Mouse (Mus musculus): ENCODE measurements around the gene Echs1. TPM values are rescaled to one million over a fixed set of nuclear protein-coding genes. Genes with fewer than 3 reads are reported as not detected.

Gene Echs1
- total and polyA plus RNA-seq, 3 experiments: 43.3 to 72.0 (median 47.8) TPM

DNA sequence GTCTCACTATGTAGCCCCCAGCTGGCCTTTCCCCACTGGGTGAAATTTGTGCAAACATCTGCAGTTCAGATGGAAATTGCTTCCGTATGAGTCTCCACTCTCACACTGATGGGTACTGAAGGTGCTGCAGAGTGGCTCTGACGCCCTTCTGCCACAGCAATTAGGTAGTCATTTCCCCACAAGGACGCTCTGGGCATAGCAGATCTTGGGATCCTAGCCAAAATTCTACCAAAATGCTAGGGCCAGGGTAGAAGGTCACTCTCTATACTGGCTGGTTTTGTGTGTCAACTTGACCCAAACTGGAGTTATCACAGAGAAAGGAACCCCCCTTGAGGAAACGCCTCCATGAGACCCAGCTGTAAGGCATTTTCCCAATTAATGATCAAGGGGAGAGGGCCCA is 12.3 kb downstream of the Echs1 start:
- H3K9me3 ChIP-seq (replicated peaks; ENCODE audit: low read length): no peaks in the 10 kb centered on the region
- no peak overlapping the region for H3K27ac ChIP-seq (ENCODE audit: insufficient read depth, low read depth)
- no peaks in the 10 kb centered on the region for H3K4me1 ChIP-seq (ENCODE audit: control insufficient read depth in 1 of 2, insufficient read depth in 2 of 2)
- H3K27me3 ChIP-seq (replicated peaks): no peaks in the 10 kb centered on the region
- dilution Hi-C loops (cut with MboI; ENCODE audit: extremely low pct_ligation_motif_present, extremely low pct_unique_long_range_greater_than_20kb, low sequenced_read_pairs) (no loop called here), in situ Hi-C loops (cut with MboI; ENCODE audit: low pct_ligation_motif_present, low pct_unique_long_range_greater_than_20kb, low sequenced_read_pairs) (no loop called here)
- TF ChIP-seq MEF2A (IDR thresholded peaks at IDR 0.05; ENCODE audit: borderline replicate concordance, low read depth, low read length) (no peak), NELFE (IDR thresholded peaks at IDR 0.05; ENCODE audit: low read depth, low read length) (no peak), CTCF (conservative IDR thresholded peaks at IDR 0.05 in 1 of 2, IDR thresholded peaks at IDR 0.05 in 1 of 2; ENCODE audit: low read depth in 2 of 2, low read length in 2 of 2) (no peak), MYC (IDR thresholded peaks at IDR 0.05; ENCODE audit: low read depth, low read length) (no peak), TBP (conservative IDR thresholded peaks at IDR 0.05; ENCODE audit: low read depth, low read length) (no peak), USF2 (conservative IDR thresholded peaks at IDR 0.05; ENCODE audit: low read depth, low read length) (no peak), E2F4 (IDR thresholded peaks at IDR 0.05; ENCODE audit: insufficient replicate concordance, low read depth, low read length) (no peak), MXI1 (IDR thresholded peaks at IDR 0.05; ENCODE audit: low read depth, low read length) (no peak), ZC3H11A (IDR thresholded peaks at IDR 0.05; ENCODE audit: low read depth, low read length) (no peak)
- H3K4me2 ChIP-seq (ENCODE audit: insufficient read depth, low read depth, poor library complexity, severe bottlenecking): no peak overlapping the region
- no peak overlapping the region for H3K4me3 ChIP-seq (replicated peaks in 1 of 3; ENCODE audit: low read depth in 2 of 3, low read length in 2 of 3, poor library complexity in 1 of 3)
- DNase-seq (ENCODE audit: extremely low read depth): no peak
- no peaks in the 10 kb centered on the region for H3K79me2 ChIP-seq (replicated peaks; ENCODE audit: control insufficient read depth, extremely low read depth, insufficient read depth, poor library complexity, severe bottlenecking)
- no peak overlapping the region for H3K9ac ChIP-seq (ENCODE audit: insufficient read depth, low read depth)
- peaks cover 24 to 42% of the 10 kb centered on the region in 2 experiments for H3K36me3 ChIP-seq (replicated peaks in 1 of 2; ENCODE audit: control insufficient read depth in 1 of 2, insufficient read depth in 1 of 2, low read length in 1 of 2)

DNA sequence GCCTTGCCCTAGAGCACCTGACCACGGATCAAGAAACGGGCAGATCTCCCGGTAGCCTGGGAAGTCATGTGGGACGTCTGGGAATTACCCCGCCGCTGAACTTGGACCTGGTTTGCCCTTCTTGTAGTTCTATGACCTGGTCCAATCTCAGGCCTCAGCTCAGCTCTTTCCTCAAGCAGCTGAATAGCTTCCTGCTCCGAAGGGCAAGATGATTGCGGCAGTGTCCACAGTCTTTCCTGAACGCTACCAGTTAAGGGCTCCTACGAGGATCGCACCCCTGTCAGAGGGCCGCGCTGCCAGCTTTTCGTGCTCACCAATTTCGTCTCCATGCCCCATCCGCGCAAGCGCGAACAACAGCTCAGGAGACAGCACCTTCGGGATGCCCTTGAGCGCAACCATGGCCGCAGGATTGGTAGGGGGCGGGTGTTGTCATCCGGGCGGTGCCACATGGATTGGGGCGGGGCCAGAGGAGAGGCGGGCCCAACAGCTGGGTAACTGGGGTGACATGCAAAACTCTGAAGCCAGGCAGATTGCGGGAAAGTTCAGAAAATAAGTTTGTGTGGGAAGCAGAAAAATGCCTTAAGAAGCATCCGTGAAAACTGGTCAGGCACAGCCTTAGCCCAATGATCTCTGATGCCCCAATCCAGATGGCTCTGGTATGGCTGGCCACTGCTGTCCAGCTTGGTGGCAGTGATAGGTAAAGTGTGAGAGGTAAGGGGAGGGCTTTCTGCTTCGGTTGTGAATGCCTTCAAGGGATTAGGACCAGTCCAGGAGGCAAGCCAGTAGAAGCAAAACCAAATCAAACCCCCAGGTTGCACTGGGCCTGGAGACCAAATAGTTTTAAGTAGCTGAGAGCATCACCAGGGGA is 14.0 kb downstream of the Echs1 start, which contains the start of gene Fuom:
Gene Fuom, minus strand, starts transcription at position 449 of the 868 bp plus-strand sequence.
- DNase-seq (ENCODE audit: extremely low read depth): no peak
- TF ChIP-seq TBP (conservative IDR thresholded peaks at IDR 0.05; ENCODE audit: low read depth, low read length) (no peak), CHD2 (IDR thresholded peaks at IDR 0.05; ENCODE audit: low read length) (no peak), ZC3H11A (IDR thresholded peaks at IDR 0.05; ENCODE audit: low read depth, low read length) (no peak), MYC (IDR thresholded peaks at IDR 0.05; ENCODE audit: low read depth, low read length) (no peak), BHLHE40 (IDR thresholded peaks at IDR 0.05; ENCODE audit: low read depth, low read length) (no peak), NRF1 (IDR thresholded peaks at IDR 0.05; ENCODE audit: low read depth, low read length) (0 out of 2 replicates have a peak, but pooled peaks have one; percentile 18), HCFC1 (IDR thresholded peaks at IDR 0.05; ENCODE audit: low read depth, low read length) (no peak)
- no peaks in the 10 kb centered on the region for H3K79me2 ChIP-seq (replicated peaks; ENCODE audit: control insufficient read depth, extremely low read depth, insufficient read depth, poor library complexity, severe bottlenecking)
- no peak within 1 kb of the TSS for H3K27ac ChIP-seq (ENCODE audit: insufficient read depth, low read depth)
- in situ Hi-C loops (cut with MboI; ENCODE audit: low pct_ligation_motif_present, low pct_unique_long_range_greater_than_20kb, low sequenced_read_pairs) (no loop called here), dilution Hi-C loops (cut with MboI; ENCODE audit: extremely low pct_ligation_motif_present, extremely low pct_unique_long_range_greater_than_20kb, low sequenced_read_pairs) (no loop called here)
- no peak within 1 kb of the TSS for H3K4me2 ChIP-seq (ENCODE audit: insufficient read depth, low read depth, poor library complexity, severe bottlenecking)
- H3K4me3 ChIP-seq (replicated peaks in 1 of 3; ENCODE audit: low read depth in 2 of 3, low read length in 2 of 3, poor library complexity in 1 of 3): no peak within 1 kb of the TSS
- no peaks in the 10 kb centered on the region for H3K27me3 ChIP-seq (replicated peaks)
- H3K9me3 ChIP-seq (replicated peaks; ENCODE audit: low read length): no peaks in the 10 kb centered on the region
- peaks cover 0 to 4% of the 10 kb centered on the region in 2 experiments; a peak in 1 of 4 replicates for H3K4me1 ChIP-seq (ENCODE audit: control insufficient read depth in 1 of 2, insufficient read depth in 2 of 2)
- peaks cover 11 to 26% of the 10 kb centered on the region in 2 experiments for H3K36me3 ChIP-seq (replicated peaks in 1 of 2; ENCODE audit: control insufficient read depth in 1 of 2, insufficient read depth in 1 of 2, low read length in 1 of 2)
- no peak within 1 kb of the TSS for H3K9ac ChIP-seq (ENCODE audit: insufficient read depth, low read depth)

Data from CH12.LX (cell line).